Mouse (Mus musculus) embryonic facial prominence, embryonic 13.5 days (tissue): ENCODE measurements around the gene Rnft2. TPM values are rescaled to one million over a fixed set of nuclear protein-coding genes. Genes with fewer than 3 reads are reported as not detected.
A peak's percentile ranks its signal among the peaks of the same experiment; 100 is the strongest.

Source experiments
- ATAC-seq: fragments of 200-750 bp; cut with Nextera tagmentation; 2 replicates; pipeline ENCODE4 v1.8.0; 2017; ENCODE audit warnings: low read depth; ENCODE audit not compliant: insufficient number of reproducible peaks, insufficient read depth, low FRiP score, low TSS enrichment
- H3K27ac ChIP-seq: fragments of 300-500 bp; sonication (generic); 2 replicates; pipeline ENCODE4 v1.5.1; 2015; ENCODE audit warnings: moderate library complexity, mild to moderate bottlenecking, inconsistent platforms
- H3K27me3 ChIP-seq: fragments of 300-500 bp; sonication (generic); 2 replicates; pipeline ENCODE4 v1.6.1; 2015; ENCODE audit warnings: mild to moderate bottlenecking, inconsistent platforms
- H3K36me3 ChIP-seq: fragments of 300-500 bp; sonication (generic); 2 replicates; pipeline ENCODE4 v1.6.1; 2015; ENCODE audit warnings: mild to moderate bottlenecking, inconsistent platforms
- H3K4me1 ChIP-seq: fragments of 300-500 bp; sonication (generic); 2 replicates; pipeline ENCODE4 v1.6.1; 2015; ENCODE audit warnings: inconsistent platforms
- H3K4me2 ChIP-seq: fragments of 300-500 bp; sonication (generic); 2 replicates; pipeline ENCODE4 v1.6.1; 2015; ENCODE audit warnings: moderate library complexity, mild to moderate bottlenecking, inconsistent platforms
- H3K4me3 ChIP-seq: fragments of 300-500 bp; sonication (generic); 2 replicates; pipeline ENCODE4 v1.5.1; 2015; ENCODE audit warnings: mild to moderate bottlenecking, inconsistent platforms
- H3K9ac ChIP-seq: fragments of 300-500 bp; sonication (generic); 2 replicates; pipeline ENCODE4 v1.6.1; 2015; ENCODE audit warnings: mild to moderate bottlenecking, inconsistent platforms
- H3K9me3 ChIP-seq: fragments of 300-500 bp; sonication (generic); 2 replicates; pipeline ENCODE4 v1.6.1; 2016; ENCODE audit warnings: inconsistent platforms
- WGBS: fragments of 180-500 bp; shearing (Covaris S2); methylation state at CpG from one replicate; pipeline ENCODE4 v1.1.7; 2015; ENCODE audit warnings: mixed read lengths; 5-methylcytosine and 5-hydroxymethylcytosine counted together
- polyA plus RNA-seq: library from polyadenylated mRNA; unstranded; fragments of >200 nt; fragmentation: Nextera tagmentation; extraction: Ambion mirVana; gene quantifications from 2 replicates; pipeline ENCODE4 v1.2.1, GENCODE M21; 2015

The Rnft2 gene
- polyA plus RNA-seq = 5.1 and 5.5 TPM in 2 replicates

GRCm38 (mm10) chr5:118244606-118245443, at the start of gene Rnft2, which contains the start of gene 2410131K14Rik:
Rnft2 (minus strand) TSS chr5:118245116.
2410131K14Rik (plus strand) TSS chr5:118245227.
- Histone ChIP-seq H3K4me1 (peaks cover 29% of the 10 kb centered on the region), H3K4me3 (peak within 1 kb of the TSS; percentile 62), H3K27me3 (no peaks in the 10 kb centered on the region), H3K27ac (peak within 1 kb of the TSS; percentile 82), H3K36me3 (peaks cover 45% of the 10 kb centered on the region), H3K4me2 (peak within 1 kb of the TSS; percentile 93), H3K9ac (peak within 1 kb of the TSS; percentile 80), H3K9me3 (no peaks in the 10 kb centered on the region)
- ATAC-seq = peak; percentile 99
- WGBS = under 1% methylated on average over 68 of the region's 68 CpGs

GRCm38 (mm10) chr5:118294086-118294864, 49.4 kb upstream of the Rnft2 start:
- H3K27ac ChIP-seq = peak overlapping the region; percentile 97
- H3K4me1 ChIP-seq = peaks cover 66% of the 10 kb centered on the region
- H3K9ac ChIP-seq = 0 out of 2 replicates have a peak overlapping the region, but pooled peaks have one; percentile 36

GRCm38 (mm10) chr5:118292476-118292875, 47.6 kb upstream of the Rnft2 start:
- Histone ChIP-seq H3K9ac (no peak overlapping the region), H3K4me3 (no peak overlapping the region), H3K4me1 (peaks cover 56% of the 10 kb centered on the region), H3K36me3 (no peaks in the 10 kb centered on the region), H3K4me2 (no peak overlapping the region), H3K9me3 (no peaks in the 10 kb centered on the region), H3K27me3 (no peaks in the 10 kb centered on the region), H3K27ac (peak overlapping the region; percentile 62; the same call in 1 of the 2 replicates)
- WGBS = 59% methylated on average over 4 of the region's 4 CpGs
- no peak for ATAC-seq

More at GRCm38 (mm10) chr5:118294086-118294864, 49.4 kb upstream of the Rnft2 start:
- Histone ChIP-seq H3K36me3 (no peaks in the 10 kb centered on the region), H3K4me2 (peak overlapping the region; percentile 52), H3K4me3 (peak overlapping the region; percentile 24), H3K9me3 (no peaks in the 10 kb centered on the region), H3K27me3 (no peaks in the 10 kb centered on the region)
- 11% methylated on average over 23 of the region's 23 CpGs for WGBS
- ATAC-seq = peak; percentile 90

GRCm38 (mm10) chr5:118291453-118291852, 46.5 kb upstream of the Rnft2 start:
- no peaks in the 10 kb centered on the region for H3K27me3 ChIP-seq
- ATAC-seq = no peak
- H3K9ac ChIP-seq = no peak overlapping the region
- H3K4me2 ChIP-seq = no peak overlapping the region
- WGBS = 86% methylated on average over 4 of the region's 4 CpGs
- H3K9me3 ChIP-seq = no peaks in the 10 kb centered on the region
- no peak overlapping the region for H3K27ac ChIP-seq
- peaks cover 48% of the 10 kb centered on the region for H3K4me1 ChIP-seq
- H3K4me3 ChIP-seq = no peak overlapping the region
- no peaks in the 10 kb centered on the region for H3K36me3 ChIP-seq

GRCm38 (mm10) chr5:118277741-118278495, 33.0 kb upstream of the Rnft2 start:
- Histone ChIP-seq H3K4me2 (no peak overlapping the region), H3K36me3 (no peaks in the 10 kb centered on the region), H3K27ac (no peak overlapping the region), H3K27me3 (peaks cover 4% of the 10 kb centered on the region; the same call in 1 of the 2 replicates), H3K9ac (no peak overlapping the region), H3K4me3 (no peak overlapping the region), H3K9me3 (no peaks in the 10 kb centered on the region), H3K4me1 (peaks cover 31% of the 10 kb centered on the region)
- ATAC-seq = no peak
- WGBS = 87% methylated on average over 18 of the region's 18 CpGs

GRCm38 (mm10) chr5:118276711-118277110, 31.8 kb upstream of the Rnft2 start:
- H3K27me3 ChIP-seq = peaks cover 16% of the 10 kb centered on the region
- no peak overlapping the region for H3K4me2 ChIP-seq
- H3K27ac ChIP-seq = no peak overlapping the region
- H3K4me3 ChIP-seq = no peak overlapping the region
- peaks cover 31% of the 10 kb centered on the region for H3K4me1 ChIP-seq
- no peak for ATAC-seq
- WGBS = 35% methylated on average over 8 of the region's 8 CpGs
- H3K9ac ChIP-seq = no peak overlapping the region
- H3K9me3 ChIP-seq = no peaks in the 10 kb centered on the region
- H3K36me3 ChIP-seq = no peaks in the 10 kb centered on the region

- WGBS = 42% methylated on average over 7 of the region's 7 CpGs
- H3K4me2 ChIP-seq = no peak overlapping the region
- H3K4me3 ChIP-seq = no peak overlapping the region
- H3K36me3 ChIP-seq = no peaks in the 10 kb centered on the region
- ATAC-seq = no peak
- no peaks in the 10 kb centered on the region for H3K9me3 ChIP-seq
- H3K4me1 ChIP-seq = peaks cover 31% of the 10 kb centered on the region
- H3K27ac ChIP-seq = no peak overlapping the region
- peaks cover 17% of the 10 kb centered on the region for H3K27me3 ChIP-seq
- no peak overlapping the region for H3K9ac ChIP-seq
These were observed 31.4 kb upstream of the Rnft2 start for GRCm38 (mm10) chr5:118276281-118276680.

- Histone ChIP-seq H3K4me3 (no peak overlapping the region), H3K9ac (peak overlapping the region; percentile 32; the same call in 1 of the 2 replicates), H3K27me3 (peaks cover 25% of the 10 kb centered on the region), H3K4me2 (no peak overlapping the region), H3K9me3 (no peaks in the 10 kb centered on the region), H3K27ac (no peak overlapping the region), H3K36me3 (no peaks in the 10 kb centered on the region), H3K4me1 (peaks cover 31% of the 10 kb centered on the region)
- no peak for ATAC-seq
- 26% methylated on average over 9 of the region's 9 CpGs for WGBS
These were observed 29.6 kb upstream of the Rnft2 start for GRCm38 (mm10) chr5:118274546-118274945.

- Histone ChIP-seq H3K9ac (no peak overlapping the region), H3K36me3 (no peaks in the 10 kb centered on the region), H3K4me1 (peaks cover 34% of the 10 kb centered on the region), H3K27me3 (peaks cover 25% of the 10 kb centered on the region), H3K4me3 (no peak overlapping the region), H3K9me3 (no peaks in the 10 kb centered on the region), H3K27ac (no peak overlapping the region), H3K4me2 (no peak overlapping the region)
- WGBS = 63% methylated on average over 7 of the region's 7 CpGs
- no peak for ATAC-seq
These were observed 28.5 kb upstream of the Rnft2 start for GRCm38 (mm10) chr5:118273446-118273845.

GRCm38 (mm10) chr5:118271449-118272110, 26.7 kb upstream of the Rnft2 start:
- Histone ChIP-seq H3K4me3 (no peak overlapping the region), H3K27me3 (peaks cover 28% of the 10 kb centered on the region), H3K9me3 (no peaks in the 10 kb centered on the region), H3K4me2 (no peak overlapping the region), H3K27ac (no peak overlapping the region), H3K4me1 (peaks cover 31% of the 10 kb centered on the region), H3K36me3 (no peaks in the 10 kb centered on the region), H3K9ac (no peak overlapping the region)
- WGBS = 66% methylated on average over 10 of the region's 10 CpGs
- no peak for ATAC-seq
